Mouse (Mus musculus) cortical plate, adult 2 months (tissue): ENCODE data around the gene Cd2.

Experiments used
- CTCF ChIP-seq: fragments of 200-500 bp; IDR thresholded peaks from 2 replicates; pipeline ENCODE4 v1.5.1; 2011; ENCODE audit warnings: mild to moderate bottlenecking, control low read depth, low read length; ENCODE audit not compliant: insufficient read depth; ENCODE audit errors: extremely low read depth
- POLR2A ChIP-seq: fragments of 200-500 bp; IDR thresholded peaks from 2 replicates; pipeline ENCODE4 v1.6.1; 2011; ENCODE audit warnings: mild to moderate bottlenecking, low read length, control low read depth; ENCODE audit not compliant: insufficient read depth; ENCODE audit errors: extremely low read depth

DNA sequence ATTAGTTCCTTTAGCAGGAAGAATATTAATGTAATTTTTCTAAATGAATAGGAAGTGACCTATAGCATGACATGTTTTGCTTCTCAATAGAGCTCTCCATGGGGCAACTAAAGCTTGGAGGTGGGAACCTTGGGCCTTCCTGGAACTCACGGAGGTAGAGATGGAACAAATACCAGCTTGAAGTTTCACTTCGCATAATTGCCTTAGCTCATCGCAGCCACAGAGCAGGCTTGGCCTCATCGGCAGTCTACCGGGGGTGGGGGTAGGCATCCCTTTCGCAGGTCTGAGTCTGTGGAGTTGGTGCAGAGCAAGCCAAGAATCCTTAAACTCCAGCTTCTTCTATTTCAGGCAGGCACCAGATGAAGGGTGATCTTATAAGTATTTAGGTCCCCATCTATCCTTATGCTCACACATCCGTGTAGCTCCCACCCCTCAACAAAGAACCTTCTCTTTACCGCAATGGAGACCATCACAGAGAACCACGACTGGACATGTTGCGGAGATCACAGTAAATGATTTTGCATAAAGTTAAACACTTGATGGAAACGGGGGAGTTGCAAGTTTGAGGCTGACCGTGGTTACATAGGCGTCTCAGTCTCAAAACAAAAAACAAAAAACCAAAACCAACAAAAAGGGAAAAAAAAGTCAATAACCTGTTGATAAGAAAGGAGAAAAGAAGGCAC, 58.7 kb downstream of the Cd2 start:
- no peak for TF ChIP-seq CTCF
- no peak for TF ChIP-seq POLR2A
